Mouse (Mus musculus) liver, embryonic 15.5 days (tissue): Measurements from ENCODE around the gene Prl8a8. TPM values are rescaled to one million over a fixed set of nuclear protein-coding genes. Genes with fewer than 3 reads are reported as not detected.

Experiments
- ATAC-seq: fragments of 200-750 bp; cut with Nextera tagmentation; 2 replicates; pipeline ENCODE4 v1.8.0; 2017; ENCODE audit warnings: moderate number of reproducible peaks, mild to moderate bottlenecking, moderate library complexity; ENCODE audit not compliant: insufficient read depth
- H3K27ac ChIP-seq: fragments of 300-500 bp; sonication (generic); replicated peaks from 2 replicates; pipeline ENCODE4 v1.5.1; 2015; ENCODE audit warnings: mild to moderate bottlenecking, inconsistent platforms
- H3K27me3 ChIP-seq: fragments of 300-500 bp; sonication (generic); 2 replicates; pipeline ENCODE4 v1.6.1; 2015; ENCODE audit warnings: mild to moderate bottlenecking, inconsistent platforms
- H3K36me3 ChIP-seq: fragments of 300-500 bp; sonication (generic); replicated peaks from 2 replicates; pipeline ENCODE4 v1.6.1; 2015; ENCODE audit warnings: moderate library complexity, mild to moderate bottlenecking, inconsistent platforms
- H3K4me1 ChIP-seq: fragments of 300-500 bp; sonication (generic); replicated peaks from 2 replicates; pipeline ENCODE4 v1.6.1; 2015; ENCODE audit warnings: inconsistent platforms
- H3K4me2 ChIP-seq: fragments of 300-500 bp; sonication (generic); 2 replicates; pipeline ENCODE4 v1.6.1; 2015; ENCODE audit warnings: moderate library complexity, mild to moderate bottlenecking, inconsistent platforms
- H3K4me3 ChIP-seq: fragments of 300-500 bp; sonication (generic); replicated peaks from 2 replicates; pipeline ENCODE4 v1.5.1; 2015; ENCODE audit warnings: mild to moderate bottlenecking, inconsistent platforms
- H3K9ac ChIP-seq: fragments of 300-500 bp; sonication (generic); 2 replicates; pipeline ENCODE4 v1.6.1; 2015; ENCODE audit warnings: moderate library complexity, mild to moderate bottlenecking, inconsistent platforms
- H3K9me3 ChIP-seq: fragments of 300-500 bp; sonication (generic); replicated peaks from 2 replicates; pipeline ENCODE4 v1.6.1; 2016; ENCODE audit warnings: inconsistent platforms
- WGBS: fragments of 180-500 bp; shearing (Covaris S2); methylation state at CpG from one replicate; pipeline ENCODE4 v1.1.7; 2015; ENCODE audit warnings: mixed read lengths; ENCODE audit not compliant: insufficient replicate concordance; 5-methylcytosine and 5-hydroxymethylcytosine counted together
- polyA plus RNA-seq: library from polyadenylated mRNA; unstranded; fragments of >200 nt; fragmentation: Nextera tagmentation; extraction: Ambion mirVana; gene quantifications from 2 replicates; pipeline ENCODE4 v1.2.1, GENCODE M21; 2015

The Prl8a8 gene
- polyA plus RNA-seq, result not detected in 2 replicates

DNA sequence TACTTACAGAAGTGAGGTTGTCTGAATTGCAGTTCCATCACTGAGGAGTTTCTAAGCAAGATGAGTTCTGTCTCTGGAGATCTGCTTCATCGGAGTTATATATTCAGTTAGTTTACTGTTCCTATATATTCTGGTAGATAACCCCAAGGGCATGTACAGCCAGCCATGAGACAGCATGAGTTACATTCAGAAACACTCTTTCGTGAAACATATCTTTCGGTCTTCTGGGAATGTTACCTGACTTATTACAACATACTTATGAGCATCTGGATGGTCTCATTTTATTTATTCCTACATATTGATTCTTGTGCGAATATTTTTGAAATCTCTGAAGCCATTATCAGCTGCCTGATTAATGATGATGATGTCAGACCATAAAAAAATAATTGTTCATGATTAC is at the start of gene Prl8a8:
Prl8a8 (minus strand) TSS at position 101 of the 400 bp plus-strand sequence.
- 59% methylated on average over 4 of the region's 4 CpGs for WGBS
- Histone ChIP-seq H3K36me3 (no peaks in the 10 kb centered on the region), H3K27ac (no peak within 1 kb of the TSS), H3K4me1 (no peaks in the 10 kb centered on the region), H3K4me2 (no peak within 1 kb of the TSS), H3K9ac (no peak within 1 kb of the TSS), H3K27me3 (no peaks in the 10 kb centered on the region), H3K4me3 (no peak within 1 kb of the TSS), H3K9me3 (no peaks in the 10 kb centered on the region)
- no peak for ATAC-seq

DNA sequence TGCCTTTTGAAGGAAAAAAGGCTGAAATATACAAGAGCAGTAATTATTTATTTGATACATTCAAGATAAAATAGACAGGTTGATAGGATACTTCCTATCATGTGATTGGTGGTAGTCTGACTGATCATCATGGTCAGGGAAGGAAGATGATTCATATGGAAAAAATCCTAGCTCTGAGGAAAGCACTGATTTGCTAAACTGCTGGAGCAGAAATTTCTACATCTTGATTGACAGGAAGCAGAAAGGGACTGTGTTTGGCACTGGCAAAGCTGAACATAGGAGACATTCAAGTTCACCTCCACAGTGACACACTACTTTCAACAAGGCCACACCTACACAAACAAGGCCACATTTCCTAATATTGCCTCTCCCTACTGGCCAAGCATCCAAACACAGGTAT is 40.3 kb upstream of the Prl8a8 start:
- Histone ChIP-seq H3K4me2 (no peak overlapping the region), H3K27ac (no peak overlapping the region), H3K4me1 (no peaks in the 10 kb centered on the region), H3K27me3 (no peaks in the 10 kb centered on the region), H3K4me3 (no peak overlapping the region), H3K9me3 (no peaks in the 10 kb centered on the region), H3K9ac (no peak overlapping the region), H3K36me3 (no peaks in the 10 kb centered on the region)
- ATAC-seq, result no peak

DNA sequence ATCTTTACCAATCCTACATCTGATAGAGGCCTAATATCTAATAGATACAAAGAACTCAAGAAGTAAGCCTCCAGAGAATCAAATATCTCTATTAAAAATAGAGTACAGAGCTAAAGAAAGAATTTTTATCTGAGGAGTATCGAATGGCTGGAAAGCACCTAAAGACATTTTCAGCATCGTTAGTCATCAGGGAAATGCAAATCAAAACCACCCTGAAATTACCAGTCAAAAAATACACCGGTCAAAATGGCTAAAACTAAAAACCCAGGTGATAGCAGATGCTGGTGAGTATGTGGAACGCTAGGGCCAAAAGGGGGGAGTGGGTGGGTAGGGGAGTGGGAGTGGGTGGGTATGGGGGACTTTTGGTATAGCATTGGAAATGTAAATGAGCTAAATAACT is 10.1 kb upstream of the Prl8a8 start:
- Histone ChIP-seq H3K27me3 (no peaks in the 10 kb centered on the region), H3K9ac (no peak overlapping the region), H3K36me3 (no peaks in the 10 kb centered on the region), H3K4me1 (no peaks in the 10 kb centered on the region), H3K9me3 (no peaks in the 10 kb centered on the region), H3K4me3 (no peak overlapping the region), H3K4me2 (no peak overlapping the region), H3K27ac (no peak overlapping the region)
- 54% methylated on average over 4 of the region's 4 CpGs for WGBS
- ATAC-seq, result no peak

DNA sequence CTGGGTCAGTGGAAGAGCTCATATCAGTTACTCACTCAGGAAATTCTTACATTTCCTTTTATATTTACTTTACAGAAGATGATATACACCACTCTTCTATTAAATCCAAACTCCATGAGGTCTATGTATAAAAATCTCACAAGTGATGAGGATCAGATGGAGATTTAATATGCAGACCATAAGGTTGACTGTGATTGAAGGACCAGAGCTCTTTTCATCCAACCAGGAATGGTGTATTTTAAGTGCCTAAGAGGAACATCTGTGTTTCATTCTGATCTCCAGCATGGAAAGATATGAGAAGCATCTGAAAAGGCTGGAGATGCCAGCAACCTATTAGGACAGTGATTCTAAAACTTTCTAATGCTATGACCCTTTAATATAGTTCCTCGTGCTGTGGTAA is 5.4 kb downstream of the Prl8a8 start:
- no peak for ATAC-seq
- Histone ChIP-seq H3K9me3 (no peaks in the 10 kb centered on the region), H3K36me3 (no peaks in the 10 kb centered on the region), H3K27ac (no peak overlapping the region), H3K4me2 (no peak overlapping the region), H3K4me3 (no peak overlapping the region), H3K9ac (no peak overlapping the region), H3K27me3 (no peaks in the 10 kb centered on the region), H3K4me1 (no peaks in the 10 kb centered on the region)
- WGBS, result 57% methylated on average over 1 of the region's 1 CpGs

Other genes with a start within 250 kb of the Prl8a8 start
- not detected in 2 replicates for gene Prl6a1, start 200.6 kb downstream of the Prl8a8 start, polyA plus RNA-seq
- not detected in 2 replicates for gene Prl8a2, start 167.5 kb downstream of the Prl8a8 start, polyA plus RNA-seq
- not detected in 2 replicates for gene Prl2b1, start 122.4 kb downstream of the Prl8a8 start, polyA plus RNA-seq
- gene Prl8a6, start 74.5 kb downstream of the Prl8a8 start, polyA plus RNA-seq, result not detected in 2 replicates
- gene Prl8a9, start 51.4 kb upstream of the Prl8a8 start, polyA plus RNA-seq, result not detected in 2 replicates
- not detected in 2 replicates for gene Prl8a1, start 69.0 kb upstream of the Prl8a8 start, polyA plus RNA-seq
- gene Prl7b1, start 97.4 kb upstream of the Prl8a8 start, polyA plus RNA-seq, result not detected in 2 replicates
- not detected in 2 replicates for gene Prl7a1, start 129.3 kb upstream of the Prl8a8 start, polyA plus RNA-seq
- not detected in 2 replicates for gene Prl7a2, start 154.8 kb upstream of the Prl8a8 start, polyA plus RNA-seq
- not detected in 2 replicates for gene Prl7d1, start 203.5 kb upstream of the Prl8a8 start, polyA plus RNA-seq